Mouse (Mus musculus): ENCODE measurements around the gene Igsf10.

DNA sequence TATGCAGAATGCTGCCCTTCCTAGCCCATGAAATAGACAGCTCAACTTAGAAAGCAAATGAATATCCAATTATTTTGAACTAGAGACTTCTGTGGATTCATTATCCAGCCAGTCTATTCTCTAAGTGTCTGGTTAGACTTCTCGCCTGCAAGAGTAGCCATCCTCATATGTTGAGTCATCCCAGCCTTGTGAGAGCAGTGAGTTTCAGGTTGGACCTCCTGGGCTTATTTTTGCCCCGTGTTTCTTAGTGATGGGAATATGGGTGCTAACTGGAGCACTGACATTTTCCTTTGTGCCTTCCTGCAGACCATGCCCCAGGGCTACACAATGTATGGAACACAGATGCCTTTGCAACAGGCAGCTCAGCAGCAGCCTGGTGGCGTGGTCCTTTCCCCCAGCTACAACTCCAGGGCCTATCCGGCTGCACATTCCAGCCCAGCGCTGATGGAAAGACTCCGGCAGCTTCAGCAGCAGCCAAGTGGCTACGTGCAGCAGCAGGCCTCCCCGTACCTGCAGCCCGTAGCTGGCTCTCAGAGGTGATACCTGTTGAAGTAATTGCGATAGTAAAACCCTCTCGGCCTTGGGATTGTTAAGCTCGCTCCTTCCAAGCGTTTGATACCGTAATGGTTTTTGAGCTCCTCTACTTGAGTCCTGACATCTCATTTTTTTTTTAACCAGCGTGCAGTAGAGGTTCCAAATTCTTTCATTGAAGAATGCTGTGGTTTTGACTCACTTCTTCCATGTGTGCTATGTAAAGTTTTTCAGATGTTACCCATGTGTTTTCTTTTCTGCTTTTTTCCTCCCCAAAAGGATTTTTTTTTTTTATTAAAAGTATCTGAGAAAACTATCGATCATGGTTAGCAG lies 48.3 kb downstream of the Igsf10 start:
- no peak for TF ChIP-seq GATA1 (IDR thresholded peaks at IDR 0.05; ENCODE audit: low read length)
- TF ChIP-seq TAL1 (IDR thresholded peaks at IDR 0.05; ENCODE audit: low read length) = no peak
